Mouse (Mus musculus) hindlimb bud, embryonic 11.5 days (tissue): ENCODE data around the gene Mkks.

Source experiments
- DNase-seq: peaks from one replicate; pipeline ENCODE4 v3.0.0-alpha.2; 2012; ENCODE audit warnings: low read depth, low spot score; ENCODE audit errors: extremely low spot score

Mkks gene

GRCm38 (mm10) chr2:136837994-136838393 lies 53.2 kb downstream of the Mkks start:
- DNase-seq, result no peak

GRCm38 (mm10) chr2:136835882-136836281 lies 55.3 kb downstream of the Mkks start:
- DNase-seq, result no peak

GRCm38 (mm10) chr2:136834715-136835075 lies 56.5 kb downstream of the Mkks start:
- no peak for DNase-seq

GRCm38 (mm10) chr2:136833976-136834714 lies 57.0 kb downstream of the Mkks start:
- no peak for DNase-seq

GRCm38 (mm10) chr2:136832936-136833335 lies 58.3 kb downstream of the Mkks start:
- DNase-seq, result no peak

- DNase-seq, result no peak
These were observed 63.6 kb downstream of the Mkks start for GRCm38 (mm10) chr2:136827612-136828011.
